Mouse (Mus musculus) E14TG2a.4 (cell line): ENCODE data around the gene Rfc4.

Experiments
- CTCF ChIP-seq: conservative IDR thresholded peaks from 2 replicates; pipeline ENCODE4 v1.5.1; 2014; ENCODE audit warnings: low read length
- NANOG ChIP-seq: IDR thresholded peaks from 2 replicates; pipeline ENCODE4 v1.6.1; 2014; ENCODE audit warnings: borderline replicate concordance, low read length, mixed read lengths

DNA sequence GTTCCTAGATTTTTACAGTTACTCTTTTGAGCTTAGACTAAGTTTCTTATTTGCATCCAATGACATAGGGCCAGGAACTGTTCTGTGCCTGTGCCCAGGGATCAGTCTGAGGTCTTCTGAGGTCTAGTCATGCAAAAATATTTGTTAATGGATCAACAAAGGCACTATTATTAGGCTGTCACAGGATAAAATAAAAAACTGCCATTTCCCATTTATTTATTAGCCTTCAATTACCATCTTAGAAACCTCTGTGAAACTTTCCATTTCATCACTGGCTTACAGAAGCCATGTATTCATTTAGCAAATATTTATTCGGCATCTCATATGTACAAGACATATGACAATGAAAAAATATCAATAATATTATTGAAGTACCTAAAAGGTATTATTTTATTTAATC is 39.1 kb upstream of the Rfc4 start:
- no peak for TF ChIP-seq CTCF
- TF ChIP-seq NANOG: no peak
